Comparison of ENCODE assay signal across 12 mouse cellular contexts in genomic region chr5:103972379-103972778, GRCm38 (mm10). TPM values are rescaled to one million over a fixed set of nuclear protein-coding genes. Genes with fewer than 3 reads are reported as not detected.
A peak's percentile ranks its signal among the peaks of the same experiment; 100 is the strongest.
DNase-seq lines count a peak whose midpoint lies in the region; ATAC-seq lines count a peak whose summit lies in the region.
"Had no signal": no experiment of that assay in that cellular context is flagged by ENCODE, and none has a peak within 500 bp of the region (broad histone marks: within the 10 kb centered on the region; RNA-seq: fewer than 3 reads in every experiment).

No protein-coding gene starts in this region.

- 56% methylated on average over 19 of the region's 19 CpGs for WGBS in kidney, embryonic 14.5 days
- WGBS in embryonic facial prominence, embryonic 14.5 days: 64% methylated on average over 19 of the region's 19 CpGs
- 1% methylated on average over 12 of the region's 19 CpGs for WGBS in macrophage (ENCODE audit: missing documents)
- 71% methylated on average over 19 of the region's 19 CpGs for WGBS in forebrain, embryonic 10.5 days

- no peak overlapping the region for H3K4me3 ChIP-seq in kidney, embryonic 14.5 days (ENCODE audit: low read length)
- no peak overlapping the region for H3K4me3 ChIP-seq in embryonic facial prominence, embryonic 14.5 days (ENCODE audit: low read depth, low read length)
- H3K4me3 ChIP-seq in macrophage (ENCODE audit: inconsistent target): peak overlapping the region; percentile 21
- H3K4me3 ChIP-seq in forebrain, embryonic 10.5 days: no peak overlapping the region
- H3K4me3 ChIP-seq: embryonic facial prominence, embryonic 12.5 days; hindbrain, embryonic 10.5 days had no signal

- H3K9me3 ChIP-seq in kidney, embryonic 14.5 days (ENCODE audit: control insufficient read depth, low read length): no peaks in the 10 kb centered on the region
- H3K9me3 ChIP-seq in embryonic facial prominence, embryonic 14.5 days (ENCODE audit: control insufficient read depth, low read length): no peaks in the 10 kb centered on the region
- H3K9me3 ChIP-seq in forebrain, embryonic 10.5 days: no peaks in the 10 kb centered on the region
- H3K9me3 ChIP-seq: embryonic facial prominence, embryonic 12.5 days; hindbrain, embryonic 10.5 days had no signal

- ATAC-seq in kidney, embryonic 14.5 days (ENCODE audit: low FRiP score, low TSS enrichment): no peak
- no peak for ATAC-seq in embryonic facial prominence, embryonic 14.5 days (ENCODE audit: low read depth)

- H3K27ac ChIP-seq in kidney, embryonic 14.5 days (ENCODE audit: low read depth, low read length): no peak overlapping the region
- H3K27ac ChIP-seq in embryonic facial prominence, embryonic 14.5 days (replicated peaks; ENCODE audit: low read depth, low read length): no peak overlapping the region
- H3K27ac ChIP-seq in macrophage: no peak overlapping the region
- no peak overlapping the region for H3K27ac ChIP-seq in forebrain, embryonic 10.5 days
- H3K27ac ChIP-seq: embryonic facial prominence, embryonic 12.5 days; hindbrain, embryonic 10.5 days had no signal

- no peaks in the 10 kb centered on the region for H3K36me3 ChIP-seq in kidney, embryonic 14.5 days (ENCODE audit: control insufficient read depth, insufficient read depth, low read length)
- H3K36me3 ChIP-seq in embryonic facial prominence, embryonic 14.5 days (ENCODE audit: control insufficient read depth, insufficient read depth, low read length): no peaks in the 10 kb centered on the region
- no peaks in the 10 kb centered on the region for H3K36me3 ChIP-seq in macrophage (ENCODE audit: inconsistent target)
- no peaks in the 10 kb centered on the region for H3K36me3 ChIP-seq in forebrain, embryonic 10.5 days (replicated peaks)
- H3K36me3 ChIP-seq: embryonic facial prominence, embryonic 12.5 days; hindbrain, embryonic 10.5 days had no signal

- no peaks in the 10 kb centered on the region for H3K79me2 ChIP-seq in macrophage (ENCODE audit: inconsistent target)

- no peaks in the 10 kb centered on the region for H3K4me1 ChIP-seq in kidney, embryonic 14.5 days (ENCODE audit: control insufficient read depth, insufficient read depth, low read length)
- no peaks in the 10 kb centered on the region for H3K4me1 ChIP-seq in embryonic facial prominence, embryonic 14.5 days (ENCODE audit: control insufficient read depth, insufficient read depth, low read length)
- peaks cover 6% of the 10 kb centered on the region; the same call in 1 of the 2 replicates for H3K4me1 ChIP-seq in forebrain, embryonic 10.5 days
- H3K4me1 ChIP-seq: embryonic facial prominence, embryonic 12.5 days; hindbrain, embryonic 10.5 days had no signal

- no peak overlapping the region for H3K9ac ChIP-seq in kidney, embryonic 14.5 days (ENCODE audit: low read depth, low read length)
- no peak overlapping the region for H3K9ac ChIP-seq in embryonic facial prominence, embryonic 14.5 days (ENCODE audit: low read depth, low read length)
- H3K9ac ChIP-seq: embryonic facial prominence, embryonic 12.5 days had no signal

- H3K4me2 ChIP-seq in kidney, embryonic 14.5 days (replicated peaks; ENCODE audit: low read depth, low read length): peak overlapping the region; percentile 22; the same call in 1 of the 2 replicates
- peak overlapping the region; percentile 32 for H3K4me2 ChIP-seq in embryonic facial prominence, embryonic 14.5 days (ENCODE audit: low read depth, low read length)
- H3K4me2 ChIP-seq: embryonic facial prominence, embryonic 12.5 days had no signal

- no peak for DNase-seq in kidney, adult 18-20 months
- peak; percentile 18 for DNase-seq in CD4-positive, CD25-positive, alpha-beta regulatory T cell, adult 2 months (ENCODE audit: low read depth, low spot score)
- DNase-seq in embryonic facial prominence, embryonic 14.5 days (ENCODE audit: low spot score): no peak
- DNase-seq in cerebellum, postnatal 14 days: no peak
- DNase-seq in ovary, adult 18-20 months (ENCODE audit: low spot score): no peak
- no peak for DNase-seq in forebrain, embryonic 10.5 days (ENCODE audit: extremely low spot score, low spot score)

- H3K27me3 ChIP-seq in kidney, embryonic 14.5 days (ENCODE audit: control insufficient read depth, insufficient read depth, low read length): no peaks in the 10 kb centered on the region
- no peaks in the 10 kb centered on the region for H3K27me3 ChIP-seq in embryonic facial prominence, embryonic 14.5 days (replicated peaks; ENCODE audit: control insufficient read depth, insufficient read depth, low read length)
- no peaks in the 10 kb centered on the region for H3K27me3 ChIP-seq in forebrain, embryonic 10.5 days (ENCODE audit: poor library complexity, severe bottlenecking)
- H3K27me3 ChIP-seq: embryonic facial prominence, embryonic 12.5 days had no signal

RNA-seq across cellular contexts. Expression of gene Hsd17b13, which starts 4.8 kb away (rescaled TPM):
- polyA plus RNA-seq in kidney, embryonic 14.5 days (2014; fragmentation: Nextera tagmentation; extraction: Ambion mirVana): 0.23 TPM in 1 of 2 replicates, not detected in the other
- 0.15 and 0.26 TPM in 2 replicates for polyA plus RNA-seq in embryonic facial prominence, embryonic 14.5 days (2014; fragmentation: Nextera tagmentation; extraction: Ambion mirVana)
- total RNA-seq in macrophage (2018; cell fraction: chromatin; rRNA removed): not detected
- not detected for total RNA-seq in macrophage (2018; cell fraction: cytosol; rRNA removed)
- under 1 TPM in 3 of 26 experiments, not detected in 23; 0.58 to 0.90 (median 0.82) TPM for total RNA-seq in macrophage (2018; cell fraction: nucleus; rRNA removed)
- polyA plus RNA-seq in macrophage (2018): not detected in 3 replicates
- not detected in 2 replicates for polyA plus RNA-seq in forebrain, embryonic 10.5 days (2016; fragmentation: Nextera tagmentation; extraction: Ambion mirVana)
- polyA plus RNA-seq: brain, embryonic 14.5 days; embryonic facial prominence, embryonic 12.5 days; hindbrain, embryonic 10.5 days; neural tube, embryonic 11.5 days had no signal

RNA-seq across cellular contexts. Expression of gene Hsd17b11, which starts 49.3 kb away (rescaled TPM):
- polyA plus RNA-seq in kidney, embryonic 14.5 days (2014; fragmentation: Nextera tagmentation; extraction: Ambion mirVana): 7.3 and 7.9 TPM in 2 replicates
- polyA plus RNA-seq in embryonic facial prominence, embryonic 14.5 days (2014; fragmentation: Nextera tagmentation; extraction: Ambion mirVana): 4.5 and 4.9 TPM in 2 replicates
- 10 to 100 TPM; 10.0 to 38.2 (median 23.9) TPM for total RNA-seq in macrophage (2018; cell fraction: chromatin; rRNA removed)
- total RNA-seq in macrophage (2018; cell fraction: cytosol; rRNA removed): 100 to 1,000 TPM in 13 of 26 experiments, 10 to 100 TPM in 13; 75.9 to 162 (median 108) TPM
- 100 to 1,000 TPM in 1 of 26 experiments, 10 to 100 TPM in 25; 34.5 to 104 (median 61.7) TPM for total RNA-seq in macrophage (2018; cell fraction: nucleus; rRNA removed)
- 85.0 to 228 TPM (median 171 TPM) in 3 replicates for polyA plus RNA-seq in macrophage (2018)
- 1.6 and 2.0 TPM in 2 replicates for polyA plus RNA-seq in forebrain, embryonic 10.5 days (2016; fragmentation: Nextera tagmentation; extraction: Ambion mirVana)
